Mouse (Mus musculus) brain, embryonic 14.5 days (tissue): ENCODE measurements around the gene Sept7.

ENCODE experiments used
- CTCF ChIP-seq: fragments of 200-500 bp; IDR thresholded peaks from 2 replicates; pipeline ENCODE4 v1.5.1; 2012; ENCODE audit warnings: inconsistent platforms, mild to moderate bottlenecking, moderate library complexity, borderline replicate concordance; ENCODE audit not compliant: insufficient read depth, insufficient read length; ENCODE audit errors: extremely low read depth
- POLR2A ChIP-seq: fragments of 200-500 bp; IDR thresholded peaks from 2 replicates; pipeline ENCODE4 v1.6.1; 2012; ENCODE audit warnings: mild to moderate bottlenecking, inconsistent platforms, borderline replicate concordance; ENCODE audit not compliant: poor library complexity, insufficient read depth, insufficient read length, severe bottlenecking; ENCODE audit errors: extremely low read depth

- TF ChIP-seq POLR2A (no peak), CTCF (no peak)
Measured at GRCm38 (mm10) chr9:25246508-25246907, 5.7 kb upstream of the Sept7 start.
